20 mouse cellular contexts compared by ENCODE assay signal in the genomic region with DNA sequence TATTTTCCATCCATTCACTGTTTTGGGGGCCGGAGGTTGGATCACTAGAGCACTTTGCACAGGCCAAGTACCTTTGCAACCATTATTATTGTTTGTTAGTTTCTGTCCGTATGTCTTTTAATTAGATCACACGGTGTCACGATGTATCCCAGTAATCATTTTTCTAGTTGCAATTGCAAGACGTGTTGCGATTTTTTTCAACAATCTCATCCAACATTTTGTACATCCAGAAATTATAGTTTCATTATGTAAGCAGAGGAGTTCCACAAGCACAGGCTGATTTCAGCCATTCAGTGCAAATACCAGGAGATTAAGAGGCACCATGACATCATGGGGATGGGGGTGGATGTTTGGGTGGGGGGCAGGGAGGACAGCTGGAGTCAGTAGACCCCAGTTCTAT. TPM values are rescaled to one million over a fixed set of nuclear protein-coding genes. Genes with fewer than 3 reads are reported as not detected.
A peak's percentile ranks its signal among the peaks of the same experiment; 100 is the strongest.
DNase-seq lines count a peak whose midpoint lies in the region; ATAC-seq lines count a peak whose summit lies in the region.
"Had no signal": no experiment of that assay in that cellular context is flagged by ENCODE, and none has a peak within 500 bp of the region (broad histone marks: within the 10 kb centered on the region; RNA-seq: fewer than 3 reads in every experiment).

No protein-coding gene starts in this region.

- no peaks in the 10 kb centered on the region for H3K9me3 ChIP-seq in hindbrain, embryonic 10.5 days
- no peaks in the 10 kb centered on the region for H3K9me3 ChIP-seq in hindbrain, embryonic 16.5 days (ENCODE audit: control insufficient read depth, low read length)
- H3K9me3 ChIP-seq in forebrain, embryonic 12.5 days, result no peaks in the 10 kb centered on the region
- H3K9me3 ChIP-seq in hindbrain, embryonic 14.5 days (ENCODE audit: control insufficient read depth, low read length), result no peaks in the 10 kb centered on the region
- H3K9me3 ChIP-seq in midbrain, embryonic 16.5 days (replicated peaks; ENCODE audit: control insufficient read depth, low read length, poor library complexity, severe bottlenecking), result no peaks in the 10 kb centered on the region
- H3K9me3 ChIP-seq: heart, embryonic 15.5 days; limb, embryonic 12.5 days; stomach, embryonic 15.5 days had no signal

- H3K4me3 ChIP-seq in hindbrain, embryonic 10.5 days, result peak overlapping the region; percentile 26; the same call in 1 of the 2 replicates
- H3K4me3 ChIP-seq in hindbrain, embryonic 16.5 days (ENCODE audit: low read length), result no peak overlapping the region
- no peak overlapping the region for H3K4me3 ChIP-seq in forebrain, embryonic 12.5 days (replicated peaks)
- no peak overlapping the region for H3K4me3 ChIP-seq in hindbrain, embryonic 14.5 days (replicated peaks; ENCODE audit: low read length)
- H3K4me3 ChIP-seq in midbrain, embryonic 16.5 days (ENCODE audit: low read depth, low read length), result no peak overlapping the region

- H3K9ac ChIP-seq in hindbrain, embryonic 16.5 days (ENCODE audit: low read depth, low read length), result no peak overlapping the region
- H3K9ac ChIP-seq in forebrain, embryonic 12.5 days, result no peak overlapping the region
- H3K9ac ChIP-seq in hindbrain, embryonic 14.5 days, result no peak overlapping the region
- H3K9ac ChIP-seq in midbrain, embryonic 16.5 days (ENCODE audit: low read depth, low read length), result no peak overlapping the region
- H3K9ac ChIP-seq: heart, embryonic 15.5 days; liver, embryonic 14.5 days; stomach, embryonic 15.5 days had no signal

- no peak overlapping the region for H3K4me2 ChIP-seq in hindbrain, embryonic 16.5 days (ENCODE audit: low read length)
- H3K4me2 ChIP-seq in forebrain, embryonic 12.5 days, result peak overlapping the region; percentile 47
- peak overlapping the region; percentile 41; the same call in 1 of the 2 replicates for H3K4me2 ChIP-seq in hindbrain, embryonic 14.5 days (replicated peaks)
- H3K4me2 ChIP-seq in midbrain, embryonic 16.5 days (ENCODE audit: low read length), result no peak overlapping the region

- WGBS in hindbrain, embryonic 10.5 days, result 68% methylated on average over 6 of the region's 6 CpGs
- 57% methylated on average over 6 of the region's 6 CpGs for WGBS in hindbrain, embryonic 16.5 days
- 41% methylated on average over 6 of the region's 6 CpGs for WGBS in forebrain, embryonic 12.5 days
- 42% methylated on average over 6 of the region's 6 CpGs for WGBS in hindbrain, embryonic 14.5 days
- WGBS in midbrain, embryonic 16.5 days, result 41% methylated on average over 6 of the region's 6 CpGs

- H3K36me3 ChIP-seq in hindbrain, embryonic 10.5 days, result peaks cover 4% of the 10 kb centered on the region; the same call in 1 of the 2 replicates
- no peaks in the 10 kb centered on the region for H3K36me3 ChIP-seq in hindbrain, embryonic 16.5 days (ENCODE audit: control insufficient read depth, insufficient read depth, low read length)
- no peaks in the 10 kb centered on the region for H3K36me3 ChIP-seq in forebrain, embryonic 12.5 days (replicated peaks)
- H3K36me3 ChIP-seq in hindbrain, embryonic 14.5 days (replicated peaks; ENCODE audit: control insufficient read depth, insufficient read depth), result no peaks in the 10 kb centered on the region
- no peaks in the 10 kb centered on the region for H3K36me3 ChIP-seq in midbrain, embryonic 16.5 days (ENCODE audit: control insufficient read depth, insufficient read depth, low read length)
- H3K36me3 ChIP-seq: heart, embryonic 15.5 days; limb, embryonic 12.5 days; stomach, embryonic 15.5 days had no signal

- no peak for ATAC-seq in hindbrain, embryonic 16.5 days
- ATAC-seq in forebrain, embryonic 12.5 days (ENCODE audit: low FRiP score), result no peak
- ATAC-seq in hindbrain, embryonic 14.5 days (ENCODE audit: low FRiP score), result no peak
- ATAC-seq in midbrain, embryonic 16.5 days, result no peak

- H3K27me3 ChIP-seq in hindbrain, embryonic 10.5 days (ENCODE audit: insufficient read depth, poor library complexity, severe bottlenecking), result no peaks in the 10 kb centered on the region
- no peaks in the 10 kb centered on the region for H3K27me3 ChIP-seq in hindbrain, embryonic 16.5 days (replicated peaks; ENCODE audit: control insufficient read depth, insufficient read depth, low read length)
- H3K27me3 ChIP-seq in forebrain, embryonic 12.5 days, result no peaks in the 10 kb centered on the region
- no peaks in the 10 kb centered on the region for H3K27me3 ChIP-seq in hindbrain, embryonic 14.5 days (ENCODE audit: control insufficient read depth, insufficient read depth, low read length)
- no peaks in the 10 kb centered on the region for H3K27me3 ChIP-seq in midbrain, embryonic 16.5 days (ENCODE audit: control insufficient read depth, insufficient read depth, low read depth, low read length)
- H3K27me3 ChIP-seq: limb, embryonic 12.5 days; stomach, embryonic 15.5 days had no signal

- no peak for DNase-seq in hindbrain, embryonic 10.5 days (ENCODE audit: low spot score)
- no peak for DNase-seq in hindbrain, embryonic 14.5 days (ENCODE audit: low spot score)
- DNase-seq in lung, postnatal 4 days, result no peak
- no peak for DNase-seq in kidney, adult 18-20 months
- DNase-seq in right cerebral cortex, adult 18-20 months, result no peak
- DNase-seq: cerebellum, adult 11-12 months; cerebellum, postnatal 36 days; kidney, adult 8-10 months; retina, postnatal 1 day had no signal

- H3K4me1 ChIP-seq in hindbrain, embryonic 10.5 days (replicated peaks), result peaks cover 92% of the 10 kb centered on the region
- H3K4me1 ChIP-seq in hindbrain, embryonic 16.5 days (ENCODE audit: control insufficient read depth, insufficient read depth, low read depth, low read length), result peaks cover 55% of the 10 kb centered on the region
- H3K4me1 ChIP-seq in forebrain, embryonic 12.5 days, result peaks cover 88% of the 10 kb centered on the region
- H3K4me1 ChIP-seq in hindbrain, embryonic 14.5 days (replicated peaks; ENCODE audit: control insufficient read depth, insufficient read depth, low read length), result peaks cover 64% of the 10 kb centered on the region
- H3K4me1 ChIP-seq in midbrain, embryonic 16.5 days (ENCODE audit: control insufficient read depth, insufficient read depth, low read length), result peaks cover 76% of the 10 kb centered on the region

- peak overlapping the region; percentile 91 for H3K27ac ChIP-seq in hindbrain, embryonic 10.5 days
- no peak overlapping the region for H3K27ac ChIP-seq in hindbrain, embryonic 16.5 days (ENCODE audit: low read depth, low read length)
- H3K27ac ChIP-seq in forebrain, embryonic 12.5 days, result peak overlapping the region; percentile 96
- peak overlapping the region; percentile 60 for H3K27ac ChIP-seq in hindbrain, embryonic 14.5 days
- H3K27ac ChIP-seq in midbrain, embryonic 16.5 days (ENCODE audit: low read length), result peak overlapping the region; percentile 68; the same call in 1 of the 2 replicates
- H3K27ac ChIP-seq: heart, embryonic 15.5 days; limb, embryonic 12.5 days; liver, embryonic 14.5 days; stomach, embryonic 15.5 days had no signal

RNA-seq across cellular contexts. Expression of a gene that starts 29.5 kb away (rescaled TPM):
- 6.3 and 8.1 TPM in 2 replicates for polyA plus RNA-seq in hindbrain, embryonic 10.5 days (2016; fragmentation: Nextera tagmentation; extraction: Ambion mirVana)
- polyA plus RNA-seq in hindbrain, embryonic 16.5 days (2015; fragmentation: Nextera tagmentation; extraction: Ambion mirVana), result 3.3 TPM in 2 replicates
- 8.4 and 10.2 TPM in 2 replicates for polyA plus RNA-seq in forebrain, embryonic 12.5 days (2016; fragmentation: Nextera tagmentation; extraction: Ambion mirVana)
- 3.6 and 4.1 TPM in 2 replicates for polyA plus RNA-seq in hindbrain, embryonic 14.5 days (2014; fragmentation: Nextera tagmentation; extraction: Ambion mirVana)
- 4.0 and 4.5 TPM in 2 replicates for polyA plus RNA-seq in midbrain, embryonic 16.5 days (2015; fragmentation: Nextera tagmentation; extraction: Ambion mirVana)

RNA-seq across cellular contexts. Expression of a gene that starts 44.9 kb away (rescaled TPM):
- polyA plus RNA-seq in hindbrain, embryonic 10.5 days (2016; fragmentation: Nextera tagmentation; extraction: Ambion mirVana), result 0.09 TPM in 1 of 2 replicates, not detected in the other
- polyA plus RNA-seq in hindbrain, embryonic 16.5 days (2015; fragmentation: Nextera tagmentation; extraction: Ambion mirVana), result 0.17 and 0.29 TPM in 2 replicates
- polyA plus RNA-seq in forebrain, embryonic 12.5 days (2016; fragmentation: Nextera tagmentation; extraction: Ambion mirVana), result not detected in 2 replicates
- 0.20 TPM in 1 of 2 replicates, not detected in the other for polyA plus RNA-seq in hindbrain, embryonic 14.5 days (2014; fragmentation: Nextera tagmentation; extraction: Ambion mirVana)
- 0.14 TPM in 1 of 2 replicates, not detected in the other for polyA plus RNA-seq in midbrain, embryonic 16.5 days (2015; fragmentation: Nextera tagmentation; extraction: Ambion mirVana)
- polyA plus RNA-seq: large intestine, adult 2 months; limb, embryonic 12.5 days; liver, embryonic 14.5 days; lung, postnatal 0 days; neural tube, embryonic 14.5 days; stomach, embryonic 15.5 days; urinary bladder, adult 2 months had no signal

Comparison
In these comparisons a context has a peak if more than half of its experiments do, and no peak if none do; other contexts are left out.
1. H3K4me2 ChIP-seq: peak in forebrain, embryonic 12.5 days (single experiment) and hindbrain, embryonic 14.5 days (single experiment); none in hindbrain, embryonic 16.5 days (single experiment) and midbrain, embryonic 16.5 days (single experiment).